Mouse (Mus musculus) spleen, adult 10 weeks (tissue): ENCODE data around the gene Gm14296. TPM values are rescaled to one million over a fixed set of nuclear protein-coding genes. Genes with fewer than 3 reads are reported as not detected.

Experiments used
- polyA plus RNA-seq: library from polyadenylated mRNA; stranded (reverse); fragments of 350-450 nt; fragmentation: Illumina TruSeq; extraction: RNeasy Lipid Tissue Mini Kit (QIAGEN cat#74804); gene quantifications from one replicate; pipeline ENCODE4 v1.2.3, GENCODE M21; 2015; ENCODE audit warnings: low replicate concordance; ENCODE audit not compliant: insufficient read depth

Gene Gm14296
- polyA plus RNA-seq = 7.7 TPM

DNA sequence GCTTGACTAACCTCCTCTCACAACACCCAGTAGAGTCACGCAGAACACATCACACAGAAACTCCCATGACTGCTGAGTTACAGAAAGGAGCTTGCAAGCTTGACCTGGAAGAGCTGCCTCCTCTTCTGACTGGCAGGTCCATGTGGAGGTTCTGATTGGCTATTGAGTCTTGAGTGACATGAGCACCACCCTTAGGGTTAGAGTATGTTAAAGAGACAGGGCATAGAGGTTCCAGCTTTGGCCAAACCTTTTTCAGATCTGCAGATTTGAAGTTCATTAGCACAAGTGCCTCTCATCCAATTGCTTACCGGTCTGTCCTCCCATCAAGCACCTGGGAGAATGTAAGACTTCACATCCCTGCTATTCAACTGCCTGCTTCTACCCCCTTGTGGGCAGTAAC is at the start of gene Gm14296:
Gene Gm14296 (minus strand): TSS at position 101 of the 400 bp plus-strand sequence.

Other genes with a start within 250 kb of the Gm14296 start
- 26.7 TPM for gene Gm14305, start 219.5 kb downstream of the Gm14296 start, polyA plus RNA-seq
- gene Gm14295, start 129.2 kb downstream of the Gm14296 start, polyA plus RNA-seq = 14.1 TPM
- not detected for gene Gm14408, start 96.7 kb downstream of the Gm14296 start, polyA plus RNA-seq
- gene Gm14419, start 73.1 kb upstream of the Gm14296 start, polyA plus RNA-seq = 3.6 TPM
- not detected for gene Gm14401, start 146.5 kb upstream of the Gm14296 start, polyA plus RNA-seq